Mouse (Mus musculus): ENCODE measurements around the gene Ccdc107.
A peak's percentile ranks its signal among the peaks of the same experiment; 100 is the strongest.

Ccdc107 gene

DNA sequence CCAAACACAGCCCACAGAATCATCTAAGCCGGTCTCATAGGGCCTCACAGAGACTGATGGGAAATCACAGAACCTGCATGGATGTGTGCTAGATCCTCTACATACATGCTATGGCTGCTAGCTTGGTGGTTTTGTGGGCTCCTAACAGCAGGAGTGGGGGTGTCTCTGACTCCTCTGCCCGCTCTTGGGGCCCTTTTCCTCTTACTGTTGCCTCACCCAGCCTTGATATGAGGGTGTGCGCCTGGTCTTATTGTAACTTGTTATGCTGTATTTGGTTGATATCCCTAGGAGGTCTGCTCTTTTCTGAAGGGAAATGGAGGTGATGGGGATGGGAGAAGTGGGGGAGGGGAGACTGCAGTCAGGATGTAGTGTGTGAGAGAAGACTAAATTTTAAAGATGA lies 3.1 kb upstream of the Ccdc107 start:
- no peak for DNase-seq

DNA sequence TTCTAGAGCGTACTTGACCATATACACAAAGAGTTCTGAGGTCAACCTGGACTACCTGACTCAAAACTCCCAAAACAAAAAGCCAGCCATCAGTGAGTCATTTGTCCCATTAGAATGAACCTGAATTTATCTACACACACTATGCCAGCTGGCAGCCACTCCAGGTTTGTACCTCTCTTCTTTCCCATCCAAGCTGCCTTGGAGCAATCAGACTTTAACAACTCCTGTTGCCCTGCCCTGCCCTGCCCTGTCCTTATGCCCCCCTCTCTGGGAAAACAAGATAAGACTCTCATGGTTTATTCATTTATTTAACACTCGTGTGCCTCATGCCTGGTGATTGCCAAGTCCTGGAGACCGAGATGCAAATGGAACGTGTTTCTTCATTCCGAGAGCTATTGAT lies 1.9 kb upstream of the Ccdc107 start:
- DNase-seq = peak; percentile 87

DNA sequence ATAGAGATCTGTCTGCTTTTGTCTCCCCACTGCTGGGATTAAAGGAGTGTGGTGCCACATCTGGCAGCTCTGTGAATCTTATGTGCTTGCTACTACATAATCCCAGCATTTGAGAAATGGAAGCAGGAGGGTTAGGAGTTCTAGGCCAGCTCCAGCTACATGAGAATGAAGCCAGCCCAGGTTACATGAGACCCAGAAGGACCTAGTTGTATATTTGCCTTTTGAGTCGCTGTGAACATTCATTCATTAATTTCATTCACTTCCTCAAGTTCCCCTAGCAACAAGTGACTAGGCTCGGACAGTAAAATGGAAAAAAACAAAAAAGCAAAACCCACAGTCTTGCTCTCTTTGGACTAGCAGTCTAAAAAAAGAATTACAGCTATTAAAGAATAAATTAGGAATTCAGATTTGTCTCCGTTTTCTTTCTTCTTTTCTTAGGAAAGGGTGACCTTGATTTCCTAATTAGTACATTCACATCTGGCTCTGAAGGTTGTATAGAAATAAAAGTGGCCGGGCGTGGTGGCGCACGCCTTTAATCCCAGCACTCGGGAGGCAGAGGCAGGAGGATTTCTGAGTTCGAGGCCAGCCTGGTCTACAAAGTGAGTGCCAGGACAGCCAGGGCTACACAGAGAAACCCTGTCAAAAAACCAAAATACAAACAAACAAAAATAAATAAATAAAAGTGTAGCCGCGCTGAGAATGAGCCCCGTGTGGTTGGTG lies 439 bp upstream of the Ccdc107 start:
- DNase-seq = no peak

DNA sequence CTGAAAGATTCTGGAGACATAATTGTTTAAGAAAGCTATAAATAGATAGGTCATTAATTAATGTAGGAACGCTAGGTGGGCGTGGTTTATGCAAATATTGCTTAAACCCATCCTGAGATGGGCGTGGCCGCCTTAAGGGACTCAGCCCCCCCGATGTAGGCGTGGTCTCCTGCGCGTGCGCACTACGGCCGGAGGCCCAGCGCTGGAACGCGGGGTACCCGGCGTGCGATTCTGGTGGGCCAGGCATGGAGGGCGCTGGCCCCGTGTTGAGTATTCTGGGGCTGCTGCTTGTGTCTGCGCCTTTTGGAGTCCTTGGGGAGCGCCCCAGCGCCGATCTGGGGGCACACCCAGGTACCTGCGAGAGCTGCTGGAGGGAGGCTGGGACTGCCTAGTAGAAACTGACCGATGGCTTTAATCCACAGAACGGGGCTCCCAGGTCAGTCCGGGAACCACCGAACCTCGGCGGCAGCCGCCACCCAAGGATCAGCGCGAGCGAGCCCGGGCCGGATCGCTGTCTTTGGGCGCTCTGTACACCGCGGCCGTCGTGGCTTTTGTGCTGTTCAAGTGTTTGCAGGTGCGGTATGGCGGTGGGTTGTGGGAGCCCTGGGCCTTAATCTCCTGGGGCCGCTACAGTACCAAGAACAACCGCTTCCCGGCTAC lies 616 bp downstream of the Ccdc107 start:
- peak; percentile 97 for DNase-seq

DNA sequence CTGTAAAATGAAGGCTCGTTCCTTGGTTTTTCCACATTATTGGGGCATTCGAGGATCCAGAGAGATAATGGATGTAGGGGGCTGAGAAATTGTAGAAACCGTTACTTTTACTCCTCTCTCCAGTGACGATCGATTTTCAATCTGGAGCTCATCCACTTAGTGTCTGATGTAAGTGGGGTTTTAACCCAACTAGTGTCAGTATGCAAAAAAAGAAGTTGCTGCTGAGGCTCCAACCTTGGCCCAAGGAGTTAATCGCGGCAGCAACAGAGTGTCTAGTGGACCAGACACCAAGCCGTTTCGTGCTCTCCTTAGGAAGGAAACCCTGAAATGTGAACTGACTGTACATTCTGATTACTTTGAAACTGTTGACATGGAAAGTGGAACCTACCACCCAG lies 1.1 kb downstream of the Ccdc107 start:
- DNase-seq = no peak

DNA sequence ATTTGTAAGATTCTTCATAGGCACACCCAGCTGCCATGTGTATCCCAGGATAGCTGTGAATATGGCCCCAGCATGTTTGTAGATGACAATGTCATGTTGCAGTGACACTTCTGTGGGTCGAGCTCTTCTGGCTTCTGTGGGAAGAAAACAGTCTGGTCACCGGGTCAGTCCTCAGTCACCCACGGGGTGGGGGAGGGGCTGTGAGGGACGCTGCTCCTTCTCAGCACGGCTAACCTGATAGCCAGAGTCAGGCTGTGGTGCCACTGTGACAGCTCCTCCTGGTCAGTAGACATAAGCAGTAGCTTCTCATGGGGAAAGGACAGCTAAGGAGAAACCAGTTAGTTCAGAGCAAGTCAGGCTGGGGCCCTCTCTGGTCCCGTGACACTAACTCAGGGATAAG lies 3.9 kb downstream of the Ccdc107 start:
- DNase-seq = no peak

DNA sequence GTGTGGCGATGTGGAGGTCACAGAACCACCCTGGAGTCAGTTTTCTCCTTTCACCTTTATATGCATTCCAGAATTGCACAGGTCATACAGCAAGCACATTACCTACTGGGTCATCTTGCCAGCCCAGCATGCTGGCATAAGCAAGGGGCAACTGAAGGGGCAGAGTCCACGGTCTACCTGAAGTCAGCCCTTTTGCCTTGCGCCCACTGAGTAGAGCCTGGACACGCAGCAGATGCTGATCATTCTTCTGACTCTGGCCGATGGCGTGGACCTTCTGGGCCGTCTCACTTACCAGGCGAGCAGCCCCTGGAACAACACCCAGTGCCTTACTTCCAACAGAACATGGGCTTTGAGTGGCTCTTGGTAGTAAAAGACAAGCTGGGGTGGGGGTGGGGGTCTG lies 4.7 kb downstream of the Ccdc107 start:
- DNase-seq = no peak

DNA sequence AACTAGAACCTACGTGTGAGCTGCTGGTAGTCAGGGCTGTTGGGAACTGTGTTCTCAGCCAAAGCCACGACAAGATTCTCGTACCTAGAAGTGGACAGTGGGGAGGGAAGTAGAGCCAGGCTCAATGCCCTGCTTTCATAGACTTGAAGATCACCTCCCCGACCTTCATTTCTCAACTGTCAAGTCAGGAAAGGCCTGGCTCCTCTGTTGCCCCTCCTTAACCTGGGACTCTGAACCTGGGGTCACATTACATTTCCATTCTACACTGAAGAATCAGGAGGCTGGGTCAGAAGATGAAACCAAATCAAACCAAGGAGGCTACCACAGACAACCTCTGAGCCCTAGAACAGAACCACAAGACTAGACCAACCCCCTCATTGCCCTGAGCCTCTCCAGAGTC lies 5.2 kb downstream of the Ccdc107 start:
- no peak for DNase-seq

DNA sequence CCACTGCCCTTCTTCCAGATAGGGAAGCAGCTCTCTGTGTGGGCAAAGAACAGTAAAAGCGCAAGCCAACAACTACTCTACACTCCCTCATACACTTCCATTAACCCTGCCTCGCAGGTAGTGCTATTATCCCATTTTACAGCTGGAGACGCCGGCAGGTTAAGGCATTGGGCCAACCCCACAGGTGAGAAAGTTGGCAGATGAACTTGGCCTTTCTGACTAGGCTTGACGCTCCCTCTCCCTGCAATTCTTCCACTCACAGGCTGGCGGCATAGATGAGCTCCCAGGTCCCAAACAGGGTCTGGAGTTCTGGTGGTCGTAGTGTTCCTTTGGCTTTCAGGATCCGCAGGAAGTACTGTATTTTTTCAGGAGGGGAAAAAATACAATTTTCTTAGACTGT lies 6.3 kb downstream of the Ccdc107 start:
- no peak for DNase-seq

DNA sequence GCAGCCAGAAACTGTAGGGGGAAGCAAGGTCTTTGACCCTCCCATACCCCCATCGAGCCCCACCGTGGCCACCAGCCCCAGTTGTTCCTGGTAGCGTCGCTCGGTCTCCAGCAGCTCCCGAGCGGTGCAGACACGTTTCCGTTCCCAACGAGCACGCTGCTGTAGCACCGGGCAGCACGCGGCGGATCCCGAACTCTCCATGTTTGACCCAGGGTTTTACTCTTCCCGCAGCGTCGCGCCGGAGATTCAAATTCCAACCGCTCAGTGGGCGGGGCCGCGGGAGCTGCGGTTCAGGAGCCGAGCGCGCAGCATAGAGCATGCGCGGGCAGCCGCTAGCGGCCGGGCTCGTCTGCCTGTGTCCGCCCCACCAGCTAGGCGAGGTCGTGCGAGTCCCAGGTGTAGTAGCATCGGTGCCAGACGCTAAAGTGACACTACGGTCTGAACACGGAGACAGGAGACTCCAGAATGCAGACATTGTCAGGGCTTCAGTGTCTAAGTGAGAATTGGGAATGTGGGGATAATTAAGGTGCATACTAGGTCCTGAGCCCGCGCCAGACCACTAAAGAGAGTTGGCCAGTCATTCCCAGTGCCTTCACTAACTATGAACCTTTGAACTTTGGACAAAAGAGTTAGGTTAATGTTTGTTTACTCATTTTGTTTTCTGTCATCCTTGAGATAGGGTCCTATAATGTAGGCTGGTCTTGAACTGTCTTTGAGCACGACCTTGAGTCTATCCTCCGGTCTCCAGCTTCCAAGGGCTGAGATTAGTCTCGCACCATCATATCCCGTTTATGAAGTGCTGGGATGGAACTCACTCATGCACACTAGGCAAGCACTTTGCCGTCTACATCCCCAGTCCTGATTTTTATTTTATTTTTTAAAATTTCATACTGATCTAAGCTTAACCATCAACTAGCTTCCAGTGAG lies 7.0 kb downstream of the Ccdc107 start, which contains the start of gene Arhgef39:
TSS of gene Arhgef39 (minus strand) at position 289 of the 927 bp plus-strand sequence.
- peak; percentile 88 for DNase-seq

DNA sequence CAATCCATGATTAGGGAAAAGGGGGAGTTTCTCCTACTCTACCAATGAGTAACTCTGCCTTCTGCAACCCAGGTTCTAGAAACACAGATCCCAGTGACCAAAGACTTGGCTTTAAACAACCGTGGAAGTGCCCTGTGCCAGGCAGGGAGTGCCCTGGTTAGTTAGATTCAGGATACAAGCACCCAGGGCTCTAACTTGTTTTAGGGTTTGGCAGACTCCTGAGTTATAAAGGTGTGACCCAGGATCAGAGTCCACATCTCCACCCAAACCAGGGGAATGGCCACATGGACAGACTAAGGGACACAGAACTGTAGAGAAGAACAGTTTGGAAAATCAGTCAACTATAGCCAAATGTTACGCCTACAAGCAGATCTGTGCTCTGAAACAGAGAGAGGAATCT lies 10.3 kb downstream of the Ccdc107 start:
- DNase-seq = no peak

DNA sequence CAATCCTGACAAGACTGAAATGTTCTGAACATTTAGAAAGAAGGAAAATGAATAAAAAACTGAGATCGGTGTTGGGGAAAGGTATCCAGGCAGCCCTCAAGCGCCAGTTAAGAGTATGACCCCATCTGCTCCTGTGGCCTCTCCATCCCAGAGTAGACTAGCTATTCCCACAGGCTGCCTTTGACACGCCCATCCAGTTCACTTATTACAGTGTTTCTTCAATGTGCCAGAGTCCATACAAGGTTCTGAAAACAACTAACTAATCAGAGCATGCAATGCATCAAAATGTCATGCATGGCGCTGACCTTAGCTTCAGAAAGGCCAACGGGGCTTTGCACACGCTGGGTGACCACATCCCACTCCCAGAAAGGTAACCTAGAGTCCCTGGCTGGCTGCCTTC lies 10.8 kb downstream of the Ccdc107 start:
- no peak for DNase-seq

DNA sequence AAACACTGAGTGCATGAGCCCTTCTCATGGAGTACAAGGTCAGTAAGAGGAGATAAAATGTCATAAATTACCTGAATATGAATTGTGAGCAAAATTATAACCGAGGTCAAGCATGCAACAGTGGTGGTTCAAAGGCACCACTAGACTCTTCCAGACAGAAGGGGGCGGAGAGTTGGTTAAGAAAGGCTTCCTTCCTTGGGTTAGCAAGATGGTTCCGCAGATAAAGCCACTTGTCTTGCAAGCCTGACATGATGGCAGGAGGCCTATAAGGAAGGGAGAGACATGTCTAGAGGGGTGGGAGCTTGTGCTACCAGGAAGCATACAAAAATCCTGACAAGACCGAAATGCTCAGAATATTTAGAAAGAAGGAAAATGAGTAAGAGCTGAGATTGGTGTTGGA lies 11.6 kb downstream of the Ccdc107 start:
- no peak for DNase-seq

DNA sequence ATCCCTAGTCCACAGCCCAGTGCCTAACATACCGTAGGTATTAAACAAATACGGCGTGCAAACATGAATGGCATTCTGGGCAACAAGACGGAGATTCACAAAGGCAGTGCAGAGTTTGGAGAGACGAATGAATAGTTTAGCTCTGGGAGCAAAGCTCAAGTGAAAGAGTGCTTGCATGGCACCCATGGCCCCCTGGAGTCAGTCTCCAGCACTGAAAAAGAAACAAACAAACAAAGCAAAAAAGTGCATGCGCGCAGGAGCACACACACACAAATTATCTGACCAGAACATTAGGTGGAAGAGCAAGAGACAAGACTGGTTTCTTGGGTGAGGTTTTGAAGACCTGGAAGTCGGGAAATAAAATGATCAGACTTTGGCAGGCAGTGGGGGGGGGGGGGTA lies 13.4 kb downstream of the Ccdc107 start:
- no peak for DNase-seq

DNA sequence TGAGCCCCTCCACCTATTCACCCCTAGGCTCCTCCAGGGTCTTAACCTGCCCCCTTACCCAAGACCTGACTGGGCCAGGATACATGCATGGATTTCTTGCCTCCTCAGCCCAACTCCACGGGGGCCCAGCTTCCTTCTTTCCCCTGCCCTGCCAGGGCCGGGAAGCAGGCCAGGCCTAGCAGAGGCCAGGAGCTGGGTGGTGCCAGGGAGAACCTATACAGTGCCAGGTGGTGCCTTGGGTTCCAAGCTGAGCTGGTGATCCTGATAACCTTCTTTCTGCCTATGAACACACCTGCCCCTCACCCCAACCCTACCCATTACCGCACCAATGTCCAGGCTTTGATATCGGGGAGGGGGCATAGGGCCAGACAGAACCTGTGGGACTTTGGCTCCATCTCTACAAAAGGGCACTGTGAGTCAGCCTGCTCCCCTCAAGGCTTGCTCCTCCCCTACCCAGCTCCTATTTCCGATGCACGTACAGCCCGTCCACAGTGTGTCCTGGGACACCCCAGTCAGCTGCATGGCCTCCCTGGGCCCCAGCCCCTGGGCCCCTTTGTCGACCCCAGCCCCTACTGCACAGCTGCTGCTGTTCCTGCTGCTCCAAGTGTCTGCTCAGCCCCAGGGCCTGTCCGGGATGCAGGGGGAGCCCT lies 14.0 kb downstream of the Ccdc107 start, which contains the start of gene Car9:
TSS of gene Car9 (plus strand) at position 431 of the 650 bp plus-strand sequence.
- DNase-seq = no peak

DNA sequence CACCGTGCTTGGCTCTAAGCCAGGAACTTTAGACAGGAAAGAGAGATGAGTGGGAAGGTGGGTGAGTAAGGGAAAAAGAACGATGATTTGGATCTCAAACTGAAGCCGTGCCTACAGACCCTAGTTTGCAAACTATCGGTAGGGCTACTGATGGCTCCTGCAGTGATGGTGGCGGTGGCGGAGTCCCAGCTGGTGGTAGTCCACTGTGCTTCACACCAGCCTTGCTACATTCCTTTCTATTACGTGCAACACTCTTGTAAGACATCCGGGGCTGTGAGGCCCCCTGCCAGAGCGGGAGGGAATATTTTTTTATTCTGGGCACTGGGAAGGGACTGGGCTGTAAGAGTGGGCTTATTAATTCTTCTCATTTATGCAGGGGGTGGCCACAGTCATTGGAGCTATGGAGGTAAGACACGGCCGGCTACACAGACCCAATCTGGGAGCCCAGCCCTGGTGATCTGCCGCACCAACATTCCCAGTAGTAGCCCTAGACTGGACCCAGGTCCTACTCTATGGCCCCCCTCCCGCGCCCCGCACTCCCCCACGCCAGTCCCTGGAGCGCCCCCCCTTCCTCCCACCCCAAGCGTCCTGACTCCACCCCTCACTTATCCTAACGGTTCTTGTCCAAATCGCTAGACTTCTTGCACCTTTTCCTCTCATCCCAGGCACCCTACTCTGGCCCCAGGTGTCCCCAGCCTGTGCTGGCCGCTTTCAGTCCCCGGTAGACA lies 15.4 kb downstream of the Ccdc107 start:
- DNase-seq = peak; percentile 44

DNA sequence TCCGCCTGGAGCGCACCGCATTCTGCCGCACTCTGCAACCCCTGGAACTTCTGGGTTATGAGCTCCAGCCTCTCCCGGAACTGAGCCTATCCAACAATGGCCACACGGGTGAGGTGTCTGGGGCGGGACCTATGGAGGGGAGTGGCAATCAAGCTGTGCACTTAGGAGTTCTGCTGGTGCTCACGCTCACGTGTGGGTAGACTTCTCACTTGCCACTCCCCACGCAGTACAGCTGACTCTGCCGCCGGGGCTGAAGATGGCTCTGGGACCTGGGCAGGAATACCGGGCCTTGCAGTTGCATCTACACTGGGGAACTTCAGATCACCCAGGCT lies 15.9 kb downstream of the Ccdc107 start:
- peak; percentile 87 for DNase-seq

DNA sequence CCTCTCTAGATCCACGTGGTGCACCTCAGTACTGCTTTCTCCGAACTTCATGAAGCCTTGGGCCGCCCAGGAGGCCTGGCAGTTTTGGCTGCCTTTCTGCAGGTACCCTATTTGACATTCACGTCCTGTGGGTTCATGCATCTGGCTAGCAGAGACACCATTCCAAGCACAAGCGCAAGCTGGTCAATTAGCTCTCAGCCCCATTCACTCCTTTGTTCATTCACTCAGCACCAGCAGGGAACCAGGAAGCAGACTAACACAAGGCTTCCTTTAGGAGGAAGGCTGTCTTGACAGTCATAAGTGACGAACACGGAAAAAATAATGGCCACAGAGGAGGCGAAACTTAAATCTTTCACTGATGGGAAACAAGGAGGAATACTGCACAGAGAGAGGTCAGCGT lies 16.4 kb downstream of the Ccdc107 start:
- no peak for DNase-seq

DNA sequence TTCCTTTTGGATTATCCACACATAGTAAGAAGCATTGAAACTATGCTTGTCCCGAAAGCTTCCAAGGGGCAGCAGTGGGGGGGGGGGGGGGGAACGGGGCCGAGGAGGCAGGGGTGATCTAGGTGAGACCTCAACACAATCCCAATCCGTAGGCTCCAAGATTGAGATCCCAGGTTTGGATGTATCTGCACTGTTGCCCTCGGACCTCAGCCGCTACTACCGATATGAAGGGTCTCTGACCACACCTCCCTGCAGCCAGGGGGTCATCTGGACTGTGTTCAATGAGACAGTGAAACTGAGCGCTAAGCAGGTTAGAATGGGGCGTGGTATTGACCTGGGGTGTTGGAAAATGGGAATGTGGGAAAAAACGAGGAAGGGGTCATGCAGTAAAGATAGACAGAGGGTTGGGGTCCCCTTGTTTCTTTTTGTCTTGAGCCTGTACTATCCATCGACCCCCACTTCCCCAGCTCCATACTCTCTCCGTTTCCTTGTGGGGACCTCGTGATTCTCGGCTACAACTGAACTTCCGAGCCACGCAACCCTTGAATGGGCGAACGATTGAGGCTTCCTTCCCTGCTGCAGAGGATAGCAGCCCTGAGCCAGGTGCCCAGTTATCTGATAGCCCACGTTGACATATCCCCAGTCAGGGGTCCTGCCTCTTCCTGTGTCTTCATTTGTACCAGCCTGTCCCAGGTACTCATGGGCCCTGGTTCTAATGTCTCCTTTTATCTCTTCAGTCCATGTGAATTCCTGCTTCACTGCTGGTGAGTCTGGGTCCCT lies 19.2 kb downstream of the Ccdc107 start:
- DNase-seq = no peak

DNA sequence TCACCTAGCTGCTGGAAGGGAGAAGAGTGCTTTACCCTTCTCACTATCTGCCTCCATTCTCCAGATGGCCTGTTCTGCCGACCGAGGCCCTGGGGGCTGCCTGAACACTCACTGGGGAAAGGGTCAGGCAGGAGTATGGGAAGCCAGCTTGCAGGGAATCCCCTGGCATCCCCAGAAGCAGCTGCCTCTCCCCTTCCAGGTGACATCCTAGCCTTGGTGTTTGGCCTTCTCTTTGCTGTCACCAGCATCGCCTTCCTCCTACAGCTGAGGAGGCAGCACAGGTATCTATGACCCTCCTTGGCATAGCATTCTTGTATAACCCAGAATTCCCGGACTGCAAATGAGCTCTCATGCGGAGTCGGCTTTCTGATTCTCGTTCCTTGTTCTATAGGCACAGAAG lies 20.0 kb downstream of the Ccdc107 start:
- DNase-seq = no peak

DNA sequence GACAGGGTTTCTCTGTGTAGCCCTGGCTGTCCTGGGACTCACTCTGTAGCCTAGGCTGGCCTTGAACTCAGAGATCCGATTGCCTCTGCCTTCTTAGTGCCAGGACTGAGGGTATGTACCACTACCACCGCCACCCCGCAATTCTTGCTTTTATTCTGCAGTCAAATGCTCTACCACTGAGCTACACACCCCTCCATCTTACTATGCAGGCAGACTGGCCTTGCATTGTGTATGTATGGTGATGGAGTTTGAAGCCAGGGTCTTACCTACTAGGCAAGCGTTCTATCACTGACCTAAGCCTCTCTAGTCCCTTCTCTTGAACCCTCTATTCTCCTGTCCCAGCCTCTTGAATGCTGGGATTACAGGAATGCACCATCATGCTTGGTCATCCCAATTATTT lies 20.6 kb downstream of the Ccdc107 start:
- DNase-seq = no peak

DNA sequence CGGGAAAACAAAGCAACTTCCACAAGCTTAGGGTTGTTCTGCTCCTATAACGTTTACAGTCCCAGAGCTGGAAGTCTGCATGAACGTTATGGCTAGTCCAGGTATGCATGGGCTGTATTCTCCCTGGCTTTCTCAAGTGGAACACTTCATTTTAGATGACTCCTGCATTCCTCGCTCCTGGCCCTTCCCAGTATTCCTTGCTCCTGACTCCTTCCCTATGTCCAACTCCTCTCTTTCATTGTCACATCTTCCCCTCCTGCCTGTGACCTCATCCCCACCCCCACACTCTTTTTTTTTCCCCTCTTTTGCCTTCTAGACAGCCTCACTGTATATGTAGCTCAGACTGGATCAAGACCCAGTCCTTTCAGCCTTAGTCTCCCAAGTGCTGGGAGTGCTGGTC lies 21.1 kb downstream of the Ccdc107 start:
- DNase-seq = no peak

All from lung, postnatal 36 days (tissue).